Mouse (Mus musculus) kidney, embryonic 15.5 days (tissue): Measurements from ENCODE around the gene Liph. TPM values are rescaled to one million over a fixed set of nuclear protein-coding genes. Genes with fewer than 3 reads are reported as not detected.

Experiments used
- ATAC-seq: fragments of 200-750 bp; cut with Nextera tagmentation; replicated peaks from 2 replicates; pipeline ENCODE4 v1.8.0; 2017; ENCODE audit warnings: moderate TSS enrichment; ENCODE audit not compliant: low FRiP score
- H3K27ac ChIP-seq: fragments of 300-500 bp; sonication (generic); 2 replicates; pipeline ENCODE4 v1.5.1; 2015; ENCODE audit warnings: mild to moderate bottlenecking, inconsistent platforms
- H3K27me3 ChIP-seq: fragments of 300-500 bp; sonication (generic); 2 replicates; pipeline ENCODE4 v1.6.1; 2015; ENCODE audit warnings: inconsistent platforms
- H3K36me3 ChIP-seq: fragments of 300-500 bp; sonication (generic); 2 replicates; pipeline ENCODE4 v1.6.1; 2015; ENCODE audit warnings: inconsistent platforms
- H3K4me1 ChIP-seq: fragments of 300-500 bp; sonication (generic); 2 replicates; pipeline ENCODE4 v1.6.1; 2015; ENCODE audit warnings: inconsistent platforms
- H3K4me2 ChIP-seq: fragments of 300-500 bp; sonication (generic); 2 replicates; pipeline ENCODE4 v1.6.1; 2015; ENCODE audit warnings: moderate library complexity, mild to moderate bottlenecking, inconsistent platforms
- H3K4me3 ChIP-seq: fragments of 300-500 bp; sonication (generic); replicated peaks from 2 replicates; pipeline ENCODE4 v1.5.1; 2015; ENCODE audit warnings: mild to moderate bottlenecking, inconsistent platforms
- H3K9ac ChIP-seq: fragments of 300-500 bp; sonication (generic); 2 replicates; pipeline ENCODE4 v1.6.1; 2015; ENCODE audit warnings: mild to moderate bottlenecking, inconsistent platforms
- H3K9me3 ChIP-seq: fragments of 300-500 bp; sonication (generic); replicated peaks from 2 replicates; pipeline ENCODE4 v1.6.1; 2016; ENCODE audit warnings: inconsistent platforms
- WGBS: fragments of 180-500 bp; shearing (Covaris S2); methylation state at CpG from one replicate; pipeline ENCODE4 v1.1.7; 2015; ENCODE audit warnings: mixed read lengths; 5-methylcytosine and 5-hydroxymethylcytosine counted together
- polyA plus RNA-seq: library from polyadenylated mRNA; unstranded; fragments of >200 nt; fragmentation: Nextera tagmentation; extraction: Ambion mirVana; gene quantifications from 2 replicates; pipeline ENCODE4 v1.2.1, GENCODE M21; 2015

Liph gene
- polyA plus RNA-seq, 1 experiment from 2014 or later, result 1.7 TPM

- Histone ChIP-seq H3K4me3 (no peak overlapping the region), H3K27ac (no peak overlapping the region), H3K27me3 (no peaks in the 10 kb centered on the region), H3K36me3 (no peaks in the 10 kb centered on the region), H3K9ac (no peak overlapping the region), H3K4me1 (no peaks in the 10 kb centered on the region), H3K9me3 (no peaks in the 10 kb centered on the region), H3K4me2 (no peak overlapping the region)
- no peak for ATAC-seq
- WGBS, result 87% methylated on average over 10 of the region's 10 CpGs
Observed at GRCm38 (mm10) chr16:21904636-21905035, 90.8 kb downstream of the Liph start.

Other genes starting within 250 kb of the Liph start
- gene Ehhadh, start 207.9 kb downstream of the Liph start, polyA plus RNA-seq, result 3.0 and 4.0 TPM in 2 replicates
- gene Map3k13, start 201.3 kb downstream of the Liph start, polyA plus RNA-seq, result 0.73 and 0.90 TPM in 2 replicates
- 23.4 and 24.6 TPM in 2 replicates for gene Tmem41a, start 48.1 kb downstream of the Liph start, polyA plus RNA-seq
- 40.8 and 41.4 TPM in 2 replicates for gene Senp2, start 13.8 kb upstream of the Liph start, polyA plus RNA-seq
- gene Igf2bp2, start 167.6 kb upstream of the Liph start, polyA plus RNA-seq, result 97.9 and 103 TPM in 2 replicates